Mouse (Mus musculus) urinary bladder, postnatal 10 days (tissue): ENCODE data around the gene Gm3604.
"Not testable (repeated sequence)": the region's sequence is repeated elsewhere in the genome, so short reads cannot be mapped to it uniquely, and the experiment has no call there.

Experiments
- DNase-seq: peaks from one replicate; pipeline ENCODE4 v3.0.0; 2022; ENCODE audit warnings: low spot score

The Gm3604 gene

GRCm38 (mm10) chr13:62382952-62383351, at the start of gene Gm3604:
Gene Gm3604 (minus strand): TSS chr13:62383177.
- not testable (repeated sequence) for DNase-seq

DNA sequence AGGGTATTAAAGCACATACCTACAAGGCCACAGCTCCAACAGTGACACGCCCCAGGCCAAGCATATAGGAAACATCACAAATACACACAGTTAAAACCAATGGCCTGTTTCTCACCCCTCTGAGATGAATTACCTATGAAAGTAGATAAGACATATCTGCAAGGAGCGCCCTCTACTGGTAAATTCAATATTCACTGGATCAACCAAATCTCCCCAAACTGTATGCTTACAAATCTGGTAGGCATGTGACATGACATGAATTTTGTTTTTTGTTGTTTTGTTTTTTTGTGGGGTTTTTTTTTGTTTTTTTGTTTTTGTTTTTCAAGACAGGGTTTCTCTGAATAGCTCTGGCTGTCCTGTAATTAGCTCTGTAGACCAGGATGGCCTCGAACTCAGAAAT, 16.2 kb upstream of the Gm3604 start:
- DNase-seq = not testable (repeated sequence)

DNA sequence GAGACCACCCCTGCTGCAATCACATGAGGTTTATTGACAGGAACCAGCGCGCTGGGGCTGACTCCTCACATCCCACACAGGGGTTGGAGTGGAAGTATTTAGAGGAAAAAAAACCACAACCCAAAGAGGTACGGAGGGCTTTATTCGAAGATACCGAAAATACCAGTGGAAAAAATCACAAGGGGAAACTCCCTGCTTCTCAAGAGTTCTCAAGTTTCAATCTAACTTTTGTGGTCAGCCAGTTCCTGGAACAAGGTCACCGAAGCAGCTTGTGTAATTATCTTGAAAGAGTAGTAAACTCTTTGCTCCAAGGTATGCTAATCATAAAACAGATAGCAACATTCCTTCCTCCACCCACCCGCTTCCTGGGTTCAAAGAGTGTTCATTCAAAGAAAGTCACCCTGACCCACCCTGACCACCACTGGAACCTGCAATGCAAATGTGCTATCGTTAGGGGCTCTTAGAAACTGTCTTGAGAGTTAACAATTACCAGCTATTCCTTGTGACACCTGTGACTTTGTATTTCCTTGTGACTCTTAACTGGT, 7.2 kb upstream of the Gm3604 start:
- not testable (repeated sequence) for DNase-seq

DNA sequence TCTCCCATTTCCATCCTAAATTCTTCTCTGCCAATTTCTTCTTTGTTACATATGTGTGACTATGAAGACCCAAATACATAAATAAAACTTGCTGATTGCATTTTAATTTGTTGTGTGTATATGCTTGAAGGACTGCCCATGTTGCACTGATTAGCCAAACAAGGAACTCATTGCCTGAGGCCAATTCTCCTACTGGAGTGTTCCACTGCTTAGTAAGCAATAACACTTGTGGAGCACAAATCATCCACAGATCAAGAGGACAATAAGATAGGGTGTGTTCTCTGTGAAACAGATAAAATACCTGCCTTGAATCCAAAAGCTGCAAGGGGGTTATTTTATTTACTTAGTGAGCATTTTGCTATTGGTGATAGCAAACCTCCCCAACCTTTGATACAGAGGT, 51.2 kb downstream of the Gm3604 start:
- DNase-seq = no peak

- DNase-seq = no peak
Observed at GRCm38 (mm10) chr13:62331381-62331780, 51.6 kb downstream of the Gm3604 start.
